Mouse (Mus musculus) c-Kit-positive CD71-positive TER-119-negative erythroid progenitor cells, embryonic 14.5 days (primary cell): ENCODE results near the gene Abca15.
A peak's percentile ranks its signal among the peaks of the same experiment; 100 is the strongest.
"Not testable (repeated sequence)": the region's sequence is repeated elsewhere in the genome, so short reads cannot be mapped to it uniquely, and the experiment has no call there.

Experiments used
- DNase-seq: peaks from one replicate; pipeline ENCODE4 v3.0.0-alpha.2; 2013; ENCODE audit warnings: low read depth

Gene Abca15

DNA sequence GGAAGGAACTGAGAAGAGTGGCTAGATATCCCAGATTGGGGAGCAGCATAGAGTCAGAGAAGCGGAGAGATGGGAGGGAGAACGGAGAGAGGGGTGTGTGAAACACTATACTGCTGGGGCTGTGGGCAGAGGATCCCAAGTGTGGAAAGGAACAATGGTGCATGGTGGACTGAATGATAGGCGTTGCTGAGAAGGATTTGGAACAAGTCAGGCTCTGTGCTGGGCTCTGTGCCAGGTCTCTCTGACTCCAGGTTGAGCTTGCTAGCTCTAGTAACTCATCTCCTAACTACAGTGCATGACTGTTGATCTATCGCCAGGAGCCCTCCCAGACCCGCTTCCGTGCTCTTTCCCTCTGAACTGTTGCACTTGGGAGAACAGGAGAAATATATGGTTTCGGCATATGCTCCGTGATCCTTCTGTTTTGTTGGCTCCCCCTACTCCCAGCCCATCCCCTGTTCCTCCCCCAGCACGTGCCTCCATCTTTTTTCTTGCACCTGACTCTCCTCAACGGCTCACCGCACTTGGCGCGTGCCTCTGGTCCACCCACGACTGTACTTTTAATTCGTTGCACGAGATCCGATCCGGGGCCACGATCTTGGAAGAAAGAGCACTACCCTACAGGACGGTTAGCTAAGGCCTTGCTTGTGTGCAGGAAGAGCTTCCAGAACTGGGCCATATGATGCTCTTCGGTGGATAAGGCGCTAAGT lies at the start of gene Abca15:
TSS of gene Abca15 (plus strand) at position 584 of the 707 bp plus-strand sequence.
- no peak for DNase-seq

DNA sequence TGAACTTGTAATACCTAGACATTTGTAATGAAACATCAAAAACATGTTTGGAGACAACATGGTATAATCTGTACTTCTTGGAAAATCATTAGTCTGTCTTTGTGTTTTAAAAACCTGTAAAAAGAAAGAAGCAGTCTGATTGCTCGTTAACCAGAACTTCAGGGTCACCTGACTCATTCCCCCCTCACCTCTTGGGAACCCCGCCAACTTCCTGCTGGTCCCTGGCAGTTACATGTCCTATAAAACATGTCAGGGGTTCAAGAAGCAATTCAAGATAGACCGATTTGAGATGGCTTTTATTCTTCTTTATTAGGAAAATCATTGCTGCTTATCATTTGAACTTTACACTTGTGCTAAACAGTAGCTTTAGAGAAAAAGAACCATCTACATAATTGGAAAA lies 43.2 kb upstream of the Abca15 start:
- DNase-seq = no peak

GRCm38 (mm10) chr7:120316086-120316485 lies 12.4 kb upstream of the Abca15 start:
- DNase-seq = no peak

DNA sequence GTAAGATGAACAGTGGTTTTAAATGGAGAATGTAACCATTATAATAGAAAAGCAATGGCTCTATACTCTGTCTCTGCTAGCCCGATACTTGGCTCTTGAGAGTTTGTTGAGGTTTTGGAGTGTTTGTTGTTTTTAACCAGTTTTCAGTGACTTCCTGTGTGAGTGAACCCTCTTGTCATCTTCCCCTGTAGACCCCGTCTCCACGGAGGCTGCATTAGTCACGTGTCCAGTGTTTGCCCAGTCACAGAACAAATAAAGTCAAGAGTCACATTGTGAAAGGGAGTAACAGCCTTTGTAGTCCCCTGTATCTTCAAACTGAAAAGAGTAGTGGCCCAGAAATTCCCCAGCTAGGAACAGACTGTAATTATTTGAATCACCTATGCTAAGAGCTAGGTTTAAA lies 5.5 kb upstream of the Abca15 start:
- no peak for DNase-seq

GRCm38 (mm10) chr7:120325911-120326310 lies 2.6 kb upstream of the Abca15 start:
- not testable (repeated sequence) for DNase-seq

- DNase-seq = no peak
These were observed 1.0 kb upstream of the Abca15 start for GRCm38 (mm10) chr7:120327220-120328073.

DNA sequence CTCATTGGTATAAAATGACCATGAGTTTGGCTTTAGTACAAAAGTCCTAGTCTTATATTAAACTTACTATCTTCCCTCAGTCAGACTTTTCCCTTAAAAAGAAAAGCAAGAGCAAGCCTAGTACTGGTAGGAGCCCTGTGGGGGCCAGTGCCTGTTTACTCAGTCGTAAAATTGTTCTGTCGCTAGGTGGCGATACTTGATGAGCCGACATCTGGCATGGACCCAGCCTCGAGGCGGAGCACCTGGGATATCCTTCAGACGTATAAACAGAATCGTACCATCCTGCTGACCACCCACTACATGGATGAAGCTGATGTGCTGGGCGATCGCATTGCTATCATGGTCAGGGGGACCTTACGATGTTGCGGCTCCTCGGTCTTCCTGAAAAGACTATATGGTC lies 32.7 kb downstream of the Abca15 start:
- DNase-seq = no peak

DNA sequence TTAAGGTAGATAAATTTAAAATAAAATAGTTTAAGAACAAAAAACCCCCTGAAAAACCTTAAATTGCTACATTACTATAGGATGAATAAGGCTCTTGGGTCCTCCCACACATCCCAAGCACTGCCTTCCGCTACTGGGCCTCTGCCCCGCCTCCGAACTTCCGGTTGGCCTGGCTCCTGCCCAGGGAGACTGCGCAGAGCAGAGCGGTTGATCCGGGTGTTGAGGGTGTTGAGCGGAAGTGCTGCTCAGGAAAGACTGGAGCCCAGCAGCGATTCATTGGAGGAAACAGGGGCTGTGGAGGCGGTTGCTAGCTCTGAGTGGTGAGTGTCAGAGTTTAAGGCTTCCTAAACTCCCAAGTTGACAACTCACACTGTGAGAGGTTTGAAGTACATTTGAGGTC lies 81.0 kb downstream of the Abca15 start, which contains the start of gene Abca16:
TSS of gene Abca16 (plus strand) at position 201 of the 400 bp plus-strand sequence.
- no peak for DNase-seq

- no peak for DNase-seq
These were observed 83.9 kb downstream of the Abca15 start for GRCm38 (mm10) chr7:120412391-120412790.

DNA sequence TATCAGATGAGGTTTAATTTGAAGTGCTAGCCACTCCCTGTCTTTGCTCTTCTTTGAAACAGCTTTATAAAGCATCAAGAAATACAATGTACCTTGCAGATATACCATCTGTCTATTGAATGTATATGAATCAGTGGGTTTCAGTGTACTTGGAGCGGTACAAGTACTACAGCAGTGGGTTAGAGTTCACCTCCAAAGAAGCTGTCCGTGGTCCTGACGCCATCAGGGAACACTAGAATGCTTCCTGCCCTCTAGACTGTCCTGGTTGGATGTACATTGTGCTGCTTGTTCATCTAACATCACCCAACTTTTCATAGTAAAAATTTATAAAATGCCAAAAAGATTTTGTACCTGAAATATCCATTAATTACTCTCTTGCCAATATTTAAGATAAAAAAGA lies 98.2 kb downstream of the Abca15 start:
- no peak for DNase-seq

DNA sequence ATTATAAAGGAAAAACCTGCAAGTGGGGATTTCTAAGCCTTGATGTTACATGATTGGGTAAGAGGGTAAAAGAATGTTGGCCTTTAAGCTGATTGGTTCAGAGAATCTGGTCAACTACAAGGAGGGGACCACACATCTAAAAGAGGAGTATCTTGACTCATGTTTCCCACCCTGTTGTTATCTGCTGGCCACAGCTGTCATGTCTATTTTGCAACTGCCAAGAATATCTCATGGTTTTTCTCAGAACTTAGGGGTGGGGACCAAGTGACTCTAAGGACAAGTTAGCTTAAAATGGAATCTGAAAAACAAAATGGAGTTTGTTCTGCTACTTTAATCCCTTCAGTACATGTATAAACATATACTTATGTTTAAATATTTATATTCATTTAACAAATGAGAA lies 103.0 kb downstream of the Abca15 start:
- DNase-seq = peak; percentile 17
